Mouse (Mus musculus) activated CD4-positive, CD25-positive, alpha-beta regulatory T cell, adult 9 weeks (primary cell): ENCODE data around the gene Olfr1124. TPM values are rescaled to one million over a fixed set of nuclear protein-coding genes. Genes with fewer than 3 reads are reported as not detected.

ENCODE experiments used
- polyA plus RNA-seq: library from polyadenylated mRNA; unstranded; fragments of 100-300 nt; shearing (Covaris generic); gene quantifications from one replicate; pipeline ENCODE4 v1.2.1, GENCODE M21; 2017

The Olfr1124 gene
- polyA plus RNA-seq = not detected

GRCm38 (mm10) chr2:87429975-87430374 lies at the start of gene Olfr1124:
Olfr1124 (plus strand) TSS chr2:87430275.

GRCm38 (mm10) chr2:87385549-87385948 lies 44.5 kb upstream of the Olfr1124 start, which contains the start of gene Olfr1122:
Olfr1122 (plus strand) TSS chr2:87385849.

GRCm38 (mm10) chr2:87416335-87416734 lies 13.7 kb upstream of the Olfr1124 start, which contains the start of gene Olfr1123:
Olfr1123 (plus strand) TSS chr2:87416635.

GRCm38 (mm10) chr2:87453662-87454061 lies 23.6 kb downstream of the Olfr1124 start, which contains the start of gene Olfr1126:
Olfr1126 (plus strand) TSS chr2:87453962.

Other genes with a start within 250 kb of the Olfr1124 start
- not detected for gene Olfr1112, start 242.5 kb upstream of the Olfr1124 start, polyA plus RNA-seq
- gene Olfr1113, start 221.3 kb upstream of the Olfr1124 start, polyA plus RNA-seq = not detected
- not detected for gene Olfr1115, start 182.3 kb upstream of the Olfr1124 start, polyA plus RNA-seq
- gene Olfr1116, start 162.7 kb upstream of the Olfr1124 start, polyA plus RNA-seq = not detected
- gene Olfr1118, start 122.7 kb upstream of the Olfr1124 start, polyA plus RNA-seq = not detected
- not detected for gene Olfr1120, start 75.5 kb upstream of the Olfr1124 start, polyA plus RNA-seq
- not detected for gene Olfr1121, start 60.4 kb upstream of the Olfr1124 start, polyA plus RNA-seq
- gene Olfr1122, start 44.4 kb upstream of the Olfr1124 start, polyA plus RNA-seq = not detected
- not detected for gene Olfr1123, start 13.6 kb upstream of the Olfr1124 start, polyA plus RNA-seq
- not detected for gene Olfr1126, start 23.7 kb downstream of the Olfr1124 start, polyA plus RNA-seq
- not detected for gene Pramel7, start 66.8 kb downstream of the Olfr1124 start, polyA plus RNA-seq
- not detected for gene Pramel6, start 76.3 kb downstream of the Olfr1124 start, polyA plus RNA-seq
- gene Olfr153, start 101.5 kb downstream of the Olfr1124 start, polyA plus RNA-seq = not detected
- gene Olfr1128, start 115.3 kb downstream of the Olfr1124 start, polyA plus RNA-seq = not detected
- gene Olfr1129, start 143.6 kb downstream of the Olfr1124 start, polyA plus RNA-seq = not detected
- gene Olfr1130, start 175.9 kb downstream of the Olfr1124 start, polyA plus RNA-seq = not detected
- not detected for gene Olfr1131, start 196.8 kb downstream of the Olfr1124 start, polyA plus RNA-seq
- not detected for gene Olfr1132, start 207.3 kb downstream of the Olfr1124 start, polyA plus RNA-seq
- not detected for gene Olfr1133, start 217.1 kb downstream of the Olfr1124 start, polyA plus RNA-seq
- gene Olfr1134, start 228.2 kb downstream of the Olfr1124 start, polyA plus RNA-seq = not detected
- gene Olfr1135, start 243.4 kb downstream of the Olfr1124 start, polyA plus RNA-seq = not detected